Mouse (Mus musculus): ENCODE results near the gene Tmem168. TPM values are rescaled to one million over a fixed set of nuclear protein-coding genes. Genes with fewer than 3 reads are reported as not detected.

The Tmem168 gene
- polyA plus RNA-seq, 1 experiment: 13.2 TPM

- WGBS: 69% methylated on average over 4 of the region's 4 CpGs
- Histone ChIP-seq H3K4me1 (ENCODE audit: control insufficient read depth, insufficient read depth, low read length) (no peaks in the 10 kb centered on the region), H3K4me3 (replicated peaks; ENCODE audit: extremely low read depth, low read depth, low read length) (no peak overlapping the region)
- no peak for DNase-seq
- TF ChIP-seq CTCF (IDR thresholded peaks at IDR 0.05; ENCODE audit: insufficient read depth, low read length): no peak
- no peak for TF ChIP-seq POLR2A (IDR thresholded peaks at IDR 0.05; ENCODE audit: borderline replicate concordance, extremely low read depth, low read depth, low read length)
Observed at GRCm38 (mm10) chr6:13592729-13593345, 15.1 kb downstream of the Tmem168 start.

GRCm38 (mm10) chr6:13586560-13586959 lies 21.3 kb downstream of the Tmem168 start:
- Histone ChIP-seq H3K4me3 (replicated peaks; ENCODE audit: extremely low read depth, low read depth, low read length) (no peak overlapping the region), H3K4me1 (ENCODE audit: control insufficient read depth, insufficient read depth, low read length) (no peaks in the 10 kb centered on the region)
- no peak for DNase-seq
- no peak for TF ChIP-seq CTCF (IDR thresholded peaks at IDR 0.05; ENCODE audit: insufficient read depth, low read length)
- no peak for TF ChIP-seq POLR2A (IDR thresholded peaks at IDR 0.05; ENCODE audit: borderline replicate concordance, extremely low read depth, low read depth, low read length)
- WGBS: 45% methylated on average over 2 of the region's 2 CpGs

- 81% methylated on average over 8 of the region's 8 CpGs for WGBS
- no peaks in the 10 kb centered on the region for H3K4me1 ChIP-seq (ENCODE audit: control insufficient read depth, insufficient read depth, low read length)
- no peak overlapping the region for H3K4me3 ChIP-seq (replicated peaks; ENCODE audit: extremely low read depth, low read depth, low read length)
- no peak for DNase-seq
- TF ChIP-seq POLR2A (IDR thresholded peaks at IDR 0.05; ENCODE audit: borderline replicate concordance, extremely low read depth, low read depth, low read length): no peak
- TF ChIP-seq CTCF (IDR thresholded peaks at IDR 0.05; ENCODE audit: insufficient read depth, low read length): no peak
Observed at GRCm38 (mm10) chr6:13586154-13586553, 21.7 kb downstream of the Tmem168 start.

- WGBS: 81% methylated on average over 6 of the region's 6 CpGs
- TF ChIP-seq CTCF (IDR thresholded peaks at IDR 0.05; ENCODE audit: insufficient read depth, low read length) (no peak), POLR2A (IDR thresholded peaks at IDR 0.05; ENCODE audit: borderline replicate concordance, extremely low read depth, low read depth, low read length) (no peak)
- DNase-seq: no peak
- Histone ChIP-seq H3K4me1 (ENCODE audit: control insufficient read depth, insufficient read depth, low read length) (no peaks in the 10 kb centered on the region), H3K4me3 (replicated peaks; ENCODE audit: extremely low read depth, low read depth, low read length) (no peak overlapping the region)
Observed at GRCm38 (mm10) chr6:13584788-13585187, 23.1 kb downstream of the Tmem168 start.

- H3K4me3 ChIP-seq (replicated peaks; ENCODE audit: extremely low read depth, low read depth, low read length): no peak overlapping the region
- no peak for DNase-seq
- no peak for TF ChIP-seq CTCF (IDR thresholded peaks at IDR 0.05; ENCODE audit: insufficient read depth, low read length)
- no peak for TF ChIP-seq POLR2A (IDR thresholded peaks at IDR 0.05; ENCODE audit: borderline replicate concordance, extremely low read depth, low read depth, low read length)
- no peaks in the 10 kb centered on the region for H3K4me1 ChIP-seq (ENCODE audit: control insufficient read depth, insufficient read depth, low read length)
- WGBS: 70% methylated on average over 1 of the region's 1 CpGs
Observed at GRCm38 (mm10) chr6:13582075-13582474, 25.8 kb downstream of the Tmem168 start.

- 92% methylated on average over 1 of the region's 1 CpGs for WGBS
- H3K4me3 ChIP-seq (replicated peaks; ENCODE audit: extremely low read depth, low read depth, low read length): no peak overlapping the region
- TF ChIP-seq POLR2A (IDR thresholded peaks at IDR 0.05; ENCODE audit: borderline replicate concordance, extremely low read depth, low read depth, low read length): no peak
- no peaks in the 10 kb centered on the region for H3K4me1 ChIP-seq (ENCODE audit: control insufficient read depth, insufficient read depth, low read length)
- no peak for DNase-seq
Observed at GRCm38 (mm10) chr6:13565734-13566133, 42.2 kb downstream of the Tmem168 start.

- WGBS: 63% methylated on average over 2 of the region's 2 CpGs
- TF ChIP-seq POLR2A (IDR thresholded peaks at IDR 0.05; ENCODE audit: borderline replicate concordance, extremely low read depth, low read depth, low read length) (no peak), CTCF (IDR thresholded peaks at IDR 0.05; ENCODE audit: insufficient read depth, low read length) (no peak)
Observed at GRCm38 (mm10) chr6:13555266-13555665, 52.6 kb downstream of the Tmem168 start.

GRCm38 (mm10) chr6:13541761-13542160 lies 66.1 kb downstream of the Tmem168 start:
- DNase-seq: no peak
- Histone ChIP-seq H3K4me1 (ENCODE audit: control insufficient read depth, insufficient read depth, low read length) (no peaks in the 10 kb centered on the region), H3K4me3 (replicated peaks; ENCODE audit: extremely low read depth, low read depth, low read length) (no peak overlapping the region)
- 85% methylated on average over 3 of the region's 3 CpGs for WGBS
- TF ChIP-seq CTCF (IDR thresholded peaks at IDR 0.05; ENCODE audit: insufficient read depth, low read length) (no peak), POLR2A (IDR thresholded peaks at IDR 0.05; ENCODE audit: borderline replicate concordance, extremely low read depth, low read depth, low read length) (no peak)

More at GRCm38 (mm10) chr6:13555266-13555665, 52.6 kb downstream of the Tmem168 start:
- no peaks in the 10 kb centered on the region for H3K4me1 ChIP-seq (ENCODE audit: control insufficient read depth, insufficient read depth, low read length)
- no peak overlapping the region for H3K4me3 ChIP-seq (replicated peaks; ENCODE audit: extremely low read depth, low read depth, low read length)
- no peak for DNase-seq

- no peaks in the 10 kb centered on the region for H3K4me1 ChIP-seq (ENCODE audit: control insufficient read depth, insufficient read depth, low read length)
- DNase-seq: no peak
- H3K4me3 ChIP-seq (replicated peaks; ENCODE audit: extremely low read depth, low read depth, low read length): no peak overlapping the region
- no peak for TF ChIP-seq CTCF (IDR thresholded peaks at IDR 0.05; ENCODE audit: insufficient read depth, low read length)
- TF ChIP-seq POLR2A (IDR thresholded peaks at IDR 0.05; ENCODE audit: borderline replicate concordance, extremely low read depth, low read depth, low read length): no peak
- WGBS: 72% methylated on average over 7 of the region's 7 CpGs
Observed at GRCm38 (mm10) chr6:13537275-13537964, 70.5 kb downstream of the Tmem168 start.

Other genes starting within 250 kb of the Tmem168 start
- gene Bmt2, start 69.9 kb upstream of the Tmem168 start, polyA plus RNA-seq (2012; rRNA removed): 1.7 and 3.5 TPM in 2 replicates
- 0.22 and 0.35 TPM in 2 replicates for gene Gpr85, start 231.8 kb upstream of the Tmem168 start, polyA plus RNA-seq (2012; rRNA removed)